Mouse (Mus musculus) spleen, adult 2 months (tissue): ENCODE data around the gene Oas1a.

Experiments
- CTCF ChIP-seq: fragments of 200-500 bp; IDR thresholded peaks from 2 replicates; pipeline ENCODE4 v1.5.1; 2011; ENCODE audit warnings: mild to moderate bottlenecking, inconsistent platforms; ENCODE audit not compliant: insufficient read depth, insufficient read length, insufficient replicate concordance; ENCODE audit errors: extremely low read depth
- POLR2A ChIP-seq: fragments of 200-500 bp; IDR thresholded peaks from 2 replicates; pipeline ENCODE4 v1.6.1; 2011; ENCODE audit warnings: low read depth, low read length, inconsistent platforms

DNA sequence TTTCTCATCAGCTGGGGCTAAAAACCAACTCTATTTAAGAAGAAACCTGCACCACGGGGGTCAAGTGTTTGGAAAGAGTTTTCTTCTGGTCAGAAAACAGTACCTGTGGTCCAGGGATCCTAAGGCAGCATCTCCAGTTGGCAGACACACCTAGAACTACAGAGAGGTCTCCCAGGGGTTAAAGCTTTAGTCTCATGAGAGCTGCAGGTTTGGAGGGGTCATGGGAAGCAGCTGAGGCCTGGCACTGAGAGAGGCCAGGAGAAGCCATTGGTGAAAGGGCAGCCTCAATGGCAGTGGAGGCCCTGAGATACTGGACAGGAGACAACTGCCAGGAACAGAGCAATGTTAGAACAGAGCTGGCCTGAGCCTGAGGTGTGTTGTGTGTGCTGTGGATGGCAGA, 6.7 kb downstream of the Oas1a start:
- no peak for TF ChIP-seq POLR2A
- TF ChIP-seq CTCF, result no peak
